Mouse (Mus musculus) erythroblast, embryonic 14.5 days (primary cell): ENCODE results near the gene Ankfy1. TPM values are rescaled to one million over a fixed set of nuclear protein-coding genes. Genes with fewer than 3 reads are reported as not detected.

Experiments
- H3K27me3 ChIP-seq: 2 replicates; pipeline ENCODE4 v1.6.1; 2012; ENCODE audit warnings: inconsistent platforms; ENCODE audit not compliant: control insufficient read depth
- H3K36me3 ChIP-seq: 2 replicates; pipeline ENCODE4 v1.6.1; 2012; ENCODE audit warnings: mild to moderate bottlenecking, inconsistent platforms; ENCODE audit not compliant: control insufficient read depth
- H3K4me1 ChIP-seq: 2 replicates; pipeline ENCODE4 v1.6.1; 2012; ENCODE audit warnings: inconsistent platforms; ENCODE audit not compliant: control insufficient read depth
- H3K4me3 ChIP-seq: replicated peaks from 2 replicates; pipeline ENCODE3; 2012; ENCODE audit warnings: moderate library complexity, mild to moderate bottlenecking, inconsistent platforms
- H3K9me3 ChIP-seq: 2 replicates; pipeline ENCODE4 v1.6.1; 2012; ENCODE audit warnings: low read length, inconsistent platforms, mixed read lengths; ENCODE audit not compliant: control insufficient read depth
- GATA1 ChIP-seq: IDR thresholded peaks from 2 replicates; pipeline ENCODE4 v1.6.1; 2012; ENCODE audit warnings: low read length, inconsistent platforms, mixed read lengths
- TAL1 ChIP-seq: IDR thresholded peaks from 3 replicates; pipeline ENCODE4 v1.6.1; 2012; ENCODE audit warnings: low read length, inconsistent platforms, mixed read lengths
- polyA plus RNA-seq: library from polyadenylated mRNA; stranded (reverse); fragments of >175 nt; gene quantifications from 2 replicates; pipeline ENCODE4 v1.2.3, GENCODE M21; 2012

The Ankfy1 gene
- polyA plus RNA-seq, 1 experiment, result 0.30 TPM

- no peak for TF ChIP-seq TAL1
- TF ChIP-seq GATA1, result no peak
- Histone ChIP-seq H3K4me1 (peaks cover 49% of the 10 kb centered on the region), H3K36me3 (peaks cover 14% of the 10 kb centered on the region), H3K9me3 (no peaks in the 10 kb centered on the region), H3K4me3 (peak overlapping the region; percentile 81), H3K27me3 (no peaks in the 10 kb centered on the region)
Observed at GRCm38 (mm10) chr11:72796296-72796687, 106.5 kb downstream of the Ankfy1 start.

GRCm38 (mm10) chr11:72796773-72797338, 107.0 kb downstream of the Ankfy1 start:
- peaks cover 14% of the 10 kb centered on the region for H3K36me3 ChIP-seq
- no peaks in the 10 kb centered on the region for H3K27me3 ChIP-seq
- TF ChIP-seq TAL1 (no peak), GATA1 (no peak)
- H3K4me3 ChIP-seq, result peak overlapping the region; percentile 81
- no peaks in the 10 kb centered on the region for H3K9me3 ChIP-seq
- peaks cover 51% of the 10 kb centered on the region for H3K4me1 ChIP-seq

GRCm38 (mm10) chr11:72798112-72798511, 108.3 kb downstream of the Ankfy1 start:
- Histone ChIP-seq H3K4me3 (no peak overlapping the region), H3K4me1 (peaks cover 49% of the 10 kb centered on the region)

GRCm38 (mm10) chr11:72801182-72801581, 111.4 kb downstream of the Ankfy1 start:
- TF ChIP-seq TAL1, result no peak
- TF ChIP-seq GATA1, result no peak
- peaks cover 39% of the 10 kb centered on the region for H3K4me1 ChIP-seq

More at GRCm38 (mm10) chr11:72798112-72798511, 108.3 kb downstream of the Ankfy1 start:
- H3K9me3 ChIP-seq, result no peaks in the 10 kb centered on the region
- TF ChIP-seq GATA1 (no peak), TAL1 (no peak)
- H3K36me3 ChIP-seq, result peaks cover 19% of the 10 kb centered on the region
- no peaks in the 10 kb centered on the region for H3K27me3 ChIP-seq

GRCm38 (mm10) chr11:72803038-72803437, 113.2 kb downstream of the Ankfy1 start:
- no peak for TF ChIP-seq TAL1
- Histone ChIP-seq H3K36me3 (peaks cover 22% of the 10 kb centered on the region), H3K27me3 (no peaks in the 10 kb centered on the region), H3K4me1 (peaks cover 25% of the 10 kb centered on the region), H3K4me3 (no peak overlapping the region), H3K9me3 (no peaks in the 10 kb centered on the region)

More at GRCm38 (mm10) chr11:72801182-72801581, 111.4 kb downstream of the Ankfy1 start:
- Histone ChIP-seq H3K4me3 (no peak overlapping the region), H3K27me3 (no peaks in the 10 kb centered on the region), H3K9me3 (no peaks in the 10 kb centered on the region), H3K36me3 (peaks cover 22% of the 10 kb centered on the region)

GRCm38 (mm10) chr11:72804586-72804985, 114.8 kb downstream of the Ankfy1 start:
- peaks cover 16% of the 10 kb centered on the region for H3K4me1 ChIP-seq
- peaks cover 15% of the 10 kb centered on the region for H3K36me3 ChIP-seq
- no peaks in the 10 kb centered on the region for H3K9me3 ChIP-seq
- H3K4me3 ChIP-seq, result no peak overlapping the region
- TF ChIP-seq TAL1, result no peak
- TF ChIP-seq GATA1, result no peak
- H3K27me3 ChIP-seq, result no peaks in the 10 kb centered on the region

GRCm38 (mm10) chr11:72805232-72805631, 115.4 kb downstream of the Ankfy1 start:
- Histone ChIP-seq H3K4me3 (no peak overlapping the region), H3K36me3 (peaks cover 11% of the 10 kb centered on the region), H3K27me3 (no peaks in the 10 kb centered on the region), H3K9me3 (no peaks in the 10 kb centered on the region), H3K4me1 (peaks cover 13% of the 10 kb centered on the region)
- no peak for TF ChIP-seq GATA1

- no peaks in the 10 kb centered on the region for H3K9me3 ChIP-seq
- no peaks in the 10 kb centered on the region for H3K27me3 ChIP-seq
- peaks cover 6% of the 10 kb centered on the region for H3K4me1 ChIP-seq
- H3K4me3 ChIP-seq, result no peak overlapping the region
- no peak for TF ChIP-seq GATA1
- no peak for TF ChIP-seq TAL1
- H3K36me3 ChIP-seq, result peaks cover 8% of the 10 kb centered on the region
Observed at GRCm38 (mm10) chr11:72806556-72806955, 116.8 kb downstream of the Ankfy1 start.

- H3K4me3 ChIP-seq, result no peak overlapping the region
- peaks cover 6% of the 10 kb centered on the region for H3K4me1 ChIP-seq
- H3K36me3 ChIP-seq, result peaks cover 4% of the 10 kb centered on the region
- no peaks in the 10 kb centered on the region for H3K9me3 ChIP-seq
- TF ChIP-seq GATA1 (no peak), TAL1 (no peak)
- H3K27me3 ChIP-seq, result no peaks in the 10 kb centered on the region
Observed at GRCm38 (mm10) chr11:72807992-72808391, 118.2 kb downstream of the Ankfy1 start.

- Histone ChIP-seq H3K4me1 (no peaks in the 10 kb centered on the region), H3K9me3 (no peaks in the 10 kb centered on the region), H3K27me3 (no peaks in the 10 kb centered on the region), H3K4me3 (no peak overlapping the region), H3K36me3 (peaks cover 7% of the 10 kb centered on the region)
- TF ChIP-seq TAL1, result no peak
- no peak for TF ChIP-seq GATA1
Observed at GRCm38 (mm10) chr11:72813687-72814086, 123.9 kb downstream of the Ankfy1 start.
